Mouse (Mus musculus): ENCODE results near the gene Ly75.

- TF ChIP-seq CTCF (IDR thresholded peaks at IDR 0.05; ENCODE audit: insufficient read depth, low read depth, low read length) (no peak), POLR2A (IDR thresholded peaks at IDR 0.05; ENCODE audit: insufficient read depth, low read depth, low read length) (no peak)
Observed at GRCm38 (mm10) chr2:60382346-60382745, 757 bp downstream of the Ly75 start.

Data from olfactory bulb, adult 2 months (tissue).